Mouse (Mus musculus) lung, postnatal 0 days (tissue): Measurements from ENCODE around the gene Ddx56. TPM values are rescaled to one million over a fixed set of nuclear protein-coding genes. Genes with fewer than 3 reads are reported as not detected.
A peak's percentile ranks its signal among the peaks of the same experiment; 100 is the strongest.

Experiments used
- ATAC-seq: fragments of 200-750 bp; cut with Nextera tagmentation; 2 replicates; pipeline ENCODE4 v1.8.0; 2017; ENCODE audit warnings: moderate library complexity
- DNase-seq: peaks from one replicate; pipeline ENCODE4 v3.0.0-alpha.2; 2016; ENCODE audit warnings: low spot score
- H3K27ac ChIP-seq: fragments of 300-500 bp; sonication (generic); 2 replicates; pipeline ENCODE4 v1.5.1; 2014; ENCODE audit warnings: antibody characterized with exemption, mild to moderate bottlenecking, low read length, mixed read lengths
- H3K27me3 ChIP-seq: fragments of 300-500 bp; sonication (generic); replicated peaks from 2 replicates; pipeline ENCODE4 v1.6.1; 2014; ENCODE audit warnings: low read length, mixed read lengths; ENCODE audit not compliant: insufficient read depth
- H3K36me3 ChIP-seq: fragments of 300-500 bp; sonication (generic); 2 replicates; pipeline ENCODE4 v1.6.1; 2014; ENCODE audit warnings: low read length, mixed read lengths; ENCODE audit not compliant: insufficient read depth
- H3K4me1 ChIP-seq: fragments of 300-500 bp; sonication (generic); 2 replicates; pipeline ENCODE4 v1.6.1; 2014; ENCODE audit warnings: antibody characterized with exemption, low read depth, low read length, mixed read lengths; ENCODE audit not compliant: insufficient read depth
- H3K4me2 ChIP-seq: fragments of 300-500 bp; sonication (generic); replicated peaks from 2 replicates; pipeline ENCODE4 v1.6.1; 2014; ENCODE audit warnings: low read depth, mild to moderate bottlenecking, low read length, moderate library complexity, mixed read lengths
- H3K4me3 ChIP-seq: fragments of 300-500 bp; sonication (generic); 2 replicates; pipeline ENCODE4 v1.5.1; 2014; ENCODE audit warnings: low read depth, low read length
- H3K9ac ChIP-seq: fragments of 300-500 bp; sonication (generic); replicated peaks from 2 replicates; pipeline ENCODE4 v1.6.1; 2014; ENCODE audit warnings: low read depth, mild to moderate bottlenecking
- H3K9me3 ChIP-seq: fragments of 300-500 bp; sonication (generic); 2 replicates; pipeline ENCODE4 v1.6.1; 2016; ENCODE audit warnings: low read length, mixed read lengths
- CTCF ChIP-seq: IDR thresholded peaks from 2 replicates; pipeline ENCODE4 v1.5.1; 2016; ENCODE audit warnings: antibody characterized with exemption, mild to moderate bottlenecking
- EP300 ChIP-seq: IDR thresholded peaks from 2 replicates; pipeline ENCODE4 v1.6.1; 2016; ENCODE audit warnings: antibody characterized with exemption, mild to moderate bottlenecking, control low read depth
- WGBS: fragments of 180-500 bp; shearing (Covaris S2); extraction: QIAGEN DNeasy Blood & Tissue Kit; methylation state at CpG from one replicate; pipeline ENCODE4 v1.1.7; 2014; 5-methylcytosine and 5-hydroxymethylcytosine counted together
- polyA plus RNA-seq: library from polyadenylated mRNA; unstranded; fragments of >200 nt; fragmentation: Nextera tagmentation; extraction: Ambion mirVana; gene quantifications from 2 replicates; pipeline ENCODE4 v1.2.1, GENCODE M21; 2015

Ddx56 gene
- polyA plus RNA-seq, 1 experiment from 2014 or later: 41.9 TPM

DNA sequence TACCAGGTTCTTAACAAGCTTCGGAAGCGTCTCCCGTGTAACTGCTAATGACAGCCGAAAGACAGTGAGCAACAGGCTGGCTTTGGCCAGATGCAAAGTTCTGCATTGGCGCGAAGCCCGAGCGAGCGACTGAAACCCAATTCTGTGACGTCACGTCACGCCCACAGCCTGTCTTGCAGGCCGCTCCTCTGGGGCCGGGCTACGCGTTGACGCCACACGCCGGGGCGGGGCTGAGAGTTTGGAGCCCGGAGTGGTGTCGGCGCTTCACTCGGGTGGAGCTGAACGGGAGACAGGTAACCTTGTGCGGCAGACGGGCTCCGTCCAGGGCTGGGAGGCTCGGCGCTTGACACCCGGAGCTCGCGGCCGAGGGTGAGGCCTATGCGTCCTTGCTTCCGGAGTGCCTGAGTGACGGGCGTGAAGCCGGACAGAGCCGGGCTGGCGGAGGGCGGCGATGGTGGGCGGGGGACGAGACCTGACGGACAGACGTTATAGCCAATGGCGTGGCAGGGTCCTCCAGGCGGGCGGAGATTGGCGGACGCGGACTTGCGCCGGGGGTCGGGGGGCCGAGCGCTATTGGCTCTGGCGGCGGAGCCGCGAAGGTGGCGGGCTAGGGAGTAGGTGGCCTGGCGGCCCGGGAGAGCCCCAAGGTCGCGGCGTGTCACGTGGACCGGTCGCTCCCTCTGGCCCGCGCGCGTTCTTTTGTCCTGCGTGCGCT is 24.0 kb upstream of the Ddx56 start, which contains the start of gene Ogdh:
Gene Ogdh, plus strand, starts transcription at position 233 of the 715 bp plus-strand sequence.
- peaks cover 4% of the 10 kb centered on the region; the same call in 1 of the 2 replicates for H3K4me1 ChIP-seq
- H3K27ac ChIP-seq: peak within 1 kb of the TSS; percentile 97
- no peaks in the 10 kb centered on the region for H3K27me3 ChIP-seq
- ATAC-seq: peak; percentile 97
- H3K36me3 ChIP-seq: no peaks in the 10 kb centered on the region
- 1% methylated on average over 68 of the region's 77 CpGs for WGBS
- peak within 1 kb of the TSS; percentile 71 for H3K9ac ChIP-seq
- peak; percentile 98 for DNase-seq
- peak within 1 kb of the TSS; percentile 70 for H3K4me2 ChIP-seq
- peak within 1 kb of the TSS; percentile 75 for H3K4me3 ChIP-seq
- no peaks in the 10 kb centered on the region for H3K9me3 ChIP-seq
- TF ChIP-seq CTCF (no peak), EP300 (no peak)

DNA sequence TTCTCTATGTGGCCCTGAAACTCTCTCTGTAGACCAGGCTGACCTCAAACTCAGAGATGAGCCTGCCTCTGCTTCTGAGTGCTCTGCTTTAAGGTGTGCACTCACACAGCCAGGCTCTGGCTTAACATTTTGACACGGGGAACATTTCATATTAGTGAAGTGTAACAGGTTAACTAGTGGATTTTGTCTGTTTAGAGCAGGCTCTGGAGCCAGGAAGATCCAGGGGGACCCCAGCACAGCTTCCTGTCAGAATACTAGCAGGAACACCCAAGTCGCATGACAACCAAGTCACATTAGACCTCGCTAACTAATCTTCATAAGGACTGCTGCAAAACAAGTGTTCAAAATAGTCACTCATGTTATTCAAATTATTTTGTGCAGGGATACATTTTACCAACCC is 23.3 kb upstream of the Ddx56 start:
- no peaks in the 10 kb centered on the region for H3K9me3 ChIP-seq
- peaks cover 4% of the 10 kb centered on the region; the same call in 1 of the 2 replicates for H3K4me1 ChIP-seq
- peak overlapping the region; percentile 75 for H3K4me3 ChIP-seq
- H3K27me3 ChIP-seq: no peaks in the 10 kb centered on the region
- ATAC-seq (no peak), DNase-seq (no peak)
- 33% methylated on average over 3 of the region's 3 CpGs for WGBS
- peak overlapping the region; percentile 71; the same call in 1 of the 2 replicates for H3K9ac ChIP-seq
- peak overlapping the region; percentile 97 for H3K27ac ChIP-seq
- no peaks in the 10 kb centered on the region for H3K36me3 ChIP-seq
- TF ChIP-seq EP300 (no peak), CTCF (no peak)
- peak overlapping the region; percentile 70 for H3K4me2 ChIP-seq

DNA sequence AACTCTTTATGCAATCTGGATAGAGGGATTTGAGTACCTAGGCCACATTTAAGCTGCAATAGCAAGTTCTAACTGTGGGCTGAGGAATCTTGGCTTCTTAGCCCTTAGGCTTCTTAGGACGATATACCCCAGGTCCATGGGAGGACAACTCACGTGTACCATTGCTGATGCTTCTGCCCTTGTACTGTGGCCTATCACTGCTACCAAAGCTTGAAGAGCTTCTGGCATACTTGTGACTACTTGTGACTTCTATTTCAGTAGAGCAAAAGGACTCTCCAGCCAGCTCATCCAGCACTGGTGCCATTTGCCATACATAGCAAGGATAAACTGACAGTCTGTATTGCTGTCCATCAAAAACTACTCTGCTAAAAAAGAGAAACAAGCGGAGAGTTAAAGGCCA is 22.6 kb upstream of the Ddx56 start:
- Histone ChIP-seq H3K4me2 (no peak overlapping the region), H3K27ac (no peak overlapping the region), H3K27me3 (no peaks in the 10 kb centered on the region), H3K9me3 (no peaks in the 10 kb centered on the region), H3K4me1 (peaks cover 4% of the 10 kb centered on the region; the same call in 1 of the 2 replicates), H3K4me3 (no peak overlapping the region), H3K9ac (no peak overlapping the region), H3K36me3 (no peaks in the 10 kb centered on the region)
- TF ChIP-seq EP300: no peak
- ATAC-seq (no peak), DNase-seq (no peak)
- WGBS: 90% methylated on average over 3 of the region's 3 CpGs

DNA sequence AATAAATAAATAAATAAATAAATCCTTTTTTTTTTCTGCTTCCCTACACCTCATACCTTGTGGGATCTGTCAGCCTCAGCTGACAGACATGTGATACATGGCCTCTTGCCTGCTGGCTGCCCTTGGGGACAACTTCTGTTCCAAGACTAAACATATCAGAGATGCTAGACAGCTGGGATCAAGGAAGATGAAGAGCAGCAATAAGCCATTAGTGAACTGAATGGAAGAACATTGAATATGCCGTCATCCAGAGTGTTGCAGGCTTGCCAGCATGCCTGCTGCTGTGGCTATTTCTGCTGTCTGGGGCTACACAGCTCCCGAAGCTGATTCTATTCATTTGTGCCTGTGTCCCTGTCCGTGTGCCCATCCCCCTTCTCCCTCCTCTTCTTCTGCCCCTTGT is 15.4 kb upstream of the Ddx56 start:
- Histone ChIP-seq H3K27me3 (no peaks in the 10 kb centered on the region), H3K4me3 (no peak overlapping the region), H3K4me1 (no peaks in the 10 kb centered on the region), H3K27ac (no peak overlapping the region), H3K36me3 (no peaks in the 10 kb centered on the region), H3K9ac (no peak overlapping the region), H3K4me2 (no peak overlapping the region), H3K9me3 (no peaks in the 10 kb centered on the region)
- ATAC-seq (peak; percentile 56), DNase-seq (peak; percentile 13)
- TF ChIP-seq CTCF (no peak), EP300 (no peak)
- WGBS: 58% methylated on average over 3 of the region's 3 CpGs

DNA sequence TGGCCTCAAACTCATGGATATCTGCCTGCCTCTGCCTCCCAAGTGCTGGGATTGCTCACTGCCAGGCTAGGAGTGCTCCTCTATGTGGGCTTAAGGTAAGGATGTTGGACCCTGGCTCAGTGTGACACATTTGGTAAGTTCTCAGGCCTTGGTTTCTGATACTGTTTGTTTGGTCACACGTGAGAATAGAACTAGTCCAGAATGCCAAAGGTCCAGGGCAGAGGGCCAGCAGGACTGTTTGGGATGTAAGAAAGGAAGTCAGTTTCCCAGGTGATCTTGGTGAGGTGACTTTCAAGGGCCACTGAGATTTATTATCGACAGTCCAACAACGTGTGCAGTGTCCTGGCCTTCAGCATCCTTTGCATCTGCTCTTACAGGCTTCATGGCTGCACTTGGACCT is 8.9 kb upstream of the Ddx56 start:
- Histone ChIP-seq H3K4me1 (peaks cover 5% of the 10 kb centered on the region; the same call in 1 of the 2 replicates), H3K4me3 (no peak overlapping the region), H3K27ac (no peak overlapping the region), H3K9me3 (no peaks in the 10 kb centered on the region), H3K27me3 (no peaks in the 10 kb centered on the region), H3K4me2 (no peak overlapping the region), H3K9ac (no peak overlapping the region), H3K36me3 (peaks cover 7% of the 10 kb centered on the region; the same call in 1 of the 2 replicates)
- DNase-seq (no peak), ATAC-seq (no peak)
- TF ChIP-seq EP300 (no peak), CTCF (no peak)
- WGBS: 75% methylated on average over 3 of the region's 3 CpGs

DNA sequence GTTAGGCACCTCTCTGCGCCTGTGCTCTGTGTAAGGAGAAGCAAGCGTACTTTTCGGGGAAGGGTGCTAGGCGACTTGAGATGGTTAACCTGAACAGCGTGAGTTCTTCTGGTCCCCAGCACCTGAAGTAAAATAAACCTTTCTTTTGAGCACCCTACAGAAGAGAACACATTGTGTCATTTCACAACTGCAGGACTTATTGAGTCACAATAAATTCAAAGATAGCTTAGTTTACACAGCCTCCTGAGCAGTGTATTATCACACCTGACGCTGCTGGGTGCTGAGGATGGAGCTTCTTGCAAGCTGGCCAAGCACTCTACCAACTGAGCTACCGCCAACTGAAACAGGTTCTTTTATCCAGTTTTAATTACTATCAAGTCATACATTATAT is 7.5 kb upstream of the Ddx56 start:
- no peak for TF ChIP-seq EP300
- TF ChIP-seq CTCF: no peak
- H3K4me1 ChIP-seq: peaks cover 5% of the 10 kb centered on the region; the same call in 1 of the 2 replicates
- no peaks in the 10 kb centered on the region for H3K27me3 ChIP-seq
- peak overlapping the region; percentile 74 for H3K9ac ChIP-seq
- H3K36me3 ChIP-seq: peaks cover 17% of the 10 kb centered on the region; the same call in 1 of the 2 replicates
- DNase-seq (no peak), ATAC-seq (peak; percentile 66; the same call in 1 of the 2 replicates)
- H3K9me3 ChIP-seq: no peaks in the 10 kb centered on the region
- peak overlapping the region; percentile 68 for H3K4me3 ChIP-seq
- WGBS: 25% methylated on average over 7 of the region's 7 CpGs
- H3K27ac ChIP-seq: peak overlapping the region; percentile 43
- H3K4me2 ChIP-seq: peak overlapping the region; percentile 92
